Mouse (Mus musculus) C2C12 (cell line): ENCODE measurements around the gene Armc9.

Source experiments
- CEBPB ChIP-seq: IDR thresholded peaks from one replicate; pipeline ENCODE4 v1.6.1; 2011; ENCODE audit warnings: low read depth, mild to moderate bottlenecking, control low read depth, moderate library complexity
- CTCF ChIP-seq: IDR thresholded peaks from one replicate; pipeline ENCODE4 v1.5.1; 2011; ENCODE audit not compliant: control insufficient read depth, insufficient read depth, insufficient read length
- MYOG ChIP-seq: IDR thresholded peaks from one replicate; pipeline ENCODE4 v1.6.1; 2011; ENCODE audit not compliant: control insufficient read depth, insufficient read length; ENCODE audit errors: extremely low read depth

DNA sequence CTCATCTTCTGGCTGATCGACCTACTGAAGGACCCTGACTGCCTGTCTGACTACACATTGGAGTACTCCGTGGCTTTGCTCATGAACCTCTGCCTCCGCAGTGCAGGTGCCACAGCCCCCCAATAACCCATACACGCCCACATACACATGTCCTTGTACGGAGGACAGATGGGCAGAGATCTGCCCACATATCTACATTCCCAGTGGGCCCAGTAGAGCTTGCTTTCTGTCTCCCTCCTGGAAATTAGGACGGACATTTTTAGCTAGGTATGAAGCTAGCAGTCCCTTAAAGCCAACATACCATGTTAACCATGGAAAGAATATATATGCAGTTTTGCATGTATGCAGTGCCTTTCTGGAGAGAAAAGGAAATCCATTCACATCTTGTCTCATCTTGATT, 43.7 kb downstream of the Armc9 start:
- TF ChIP-seq CTCF: no peak
- no peak for TF ChIP-seq MYOG
- TF ChIP-seq CEBPB: no peak
